Mouse (Mus musculus): ENCODE data around the gene Mapk1. TPM values are rescaled to one million over a fixed set of nuclear protein-coding genes. Genes with fewer than 3 reads are reported as not detected.

Gene Mapk1
- polyA plus RNA-seq, 1 experiment from 2014 or later: 133 TPM

- Histone ChIP-seq H3K27ac (ENCODE audit: poor library complexity, severe bottlenecking) (0 out of 2 replicates have a peak overlapping the region, but pooled peaks have one; percentile 24), H3K9ac (no peak overlapping the region), H3K36me3 (peaks cover 80% of the 10 kb centered on the region), H3K9me3 (replicated peaks) (no peaks in the 10 kb centered on the region), H3K4me2 (no peak overlapping the region), H3K4me3 (no peak overlapping the region), H3K4me1 (replicated peaks) (peaks cover 15% of the 10 kb centered on the region), H3K27me3 (replicated peaks) (no peaks in the 10 kb centered on the region)
- 66% methylated on average over 4 of the region's 4 CpGs for WGBS
- ATAC-seq (ENCODE audit: insufficient number of reproducible peaks, low FRiP score): no peak
Observed at GRCm38 (mm10) chr16:17085636-17086035, 102.5 kb downstream of the Mapk1 start.

- ATAC-seq (ENCODE audit: insufficient number of reproducible peaks, low FRiP score): no peak
- H3K9ac ChIP-seq: no peak overlapping the region
- WGBS: 74% methylated on average over 3 of the region's 3 CpGs
- H3K27ac ChIP-seq (ENCODE audit: poor library complexity, severe bottlenecking): no peak overlapping the region
- H3K4me2 ChIP-seq: no peak overlapping the region
- H3K27me3 ChIP-seq (replicated peaks): no peaks in the 10 kb centered on the region
- H3K4me3 ChIP-seq: no peak overlapping the region
- H3K36me3 ChIP-seq: peaks cover 82% of the 10 kb centered on the region
- no peaks in the 10 kb centered on the region for H3K9me3 ChIP-seq (replicated peaks)
- H3K4me1 ChIP-seq (replicated peaks): peaks cover 15% of the 10 kb centered on the region
Observed at GRCm38 (mm10) chr16:17086241-17086640, 103.1 kb downstream of the Mapk1 start.

DNA sequence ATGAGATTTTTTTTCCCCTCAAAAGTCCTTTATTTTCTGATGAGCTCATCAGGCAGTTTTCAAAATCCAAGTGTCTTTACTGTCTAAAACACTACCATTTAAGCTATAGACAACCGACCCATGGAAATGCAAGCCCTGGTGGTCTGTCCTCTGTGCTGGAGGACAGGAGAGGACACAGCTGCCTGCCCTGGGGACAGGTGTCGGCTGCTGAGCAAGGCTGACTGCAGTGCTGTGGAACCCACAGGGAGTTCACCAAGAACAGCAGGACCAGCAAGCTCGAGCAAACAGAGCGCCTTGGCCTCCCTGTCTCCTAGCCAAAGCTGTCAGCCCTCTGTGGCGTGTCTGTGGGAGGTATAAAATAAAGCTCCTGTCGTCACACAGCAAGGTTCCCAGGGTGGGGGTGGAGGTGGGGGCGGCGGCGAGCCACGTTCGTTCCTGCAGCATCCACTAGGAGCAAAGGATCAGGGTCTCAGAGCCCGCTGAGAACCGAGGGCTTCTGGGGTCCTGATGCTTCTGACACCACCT lies 103.5 kb downstream of the Mapk1 start:
- ATAC-seq (ENCODE audit: insufficient number of reproducible peaks, low FRiP score): no peak
- Histone ChIP-seq H3K9me3 (replicated peaks) (no peaks in the 10 kb centered on the region), H3K4me3 (no peak overlapping the region), H3K27me3 (replicated peaks) (no peaks in the 10 kb centered on the region), H3K9ac (no peak overlapping the region), H3K4me2 (no peak overlapping the region), H3K4me1 (replicated peaks) (peaks cover 15% of the 10 kb centered on the region), H3K36me3 (peaks cover 83% of the 10 kb centered on the region), H3K27ac (ENCODE audit: poor library complexity, severe bottlenecking) (no peak overlapping the region)
- 75% methylated on average over 13 of the region's 13 CpGs for WGBS

GRCm38 (mm10) chr16:17088346-17088745 lies 105.2 kb downstream of the Mapk1 start:
- 72% methylated on average over 3 of the region's 3 CpGs for WGBS
- no peak for ATAC-seq (ENCODE audit: insufficient number of reproducible peaks, low FRiP score)
- no peaks in the 10 kb centered on the region for H3K9me3 ChIP-seq (replicated peaks)
- H3K4me1 ChIP-seq (replicated peaks): peaks cover 12% of the 10 kb centered on the region
- H3K27ac ChIP-seq (ENCODE audit: poor library complexity, severe bottlenecking): no peak overlapping the region
- H3K9ac ChIP-seq: no peak overlapping the region
- no peak overlapping the region for H3K4me2 ChIP-seq
- peaks cover 88% of the 10 kb centered on the region for H3K36me3 ChIP-seq
- no peaks in the 10 kb centered on the region for H3K27me3 ChIP-seq (replicated peaks)
- H3K4me3 ChIP-seq: no peak overlapping the region

DNA sequence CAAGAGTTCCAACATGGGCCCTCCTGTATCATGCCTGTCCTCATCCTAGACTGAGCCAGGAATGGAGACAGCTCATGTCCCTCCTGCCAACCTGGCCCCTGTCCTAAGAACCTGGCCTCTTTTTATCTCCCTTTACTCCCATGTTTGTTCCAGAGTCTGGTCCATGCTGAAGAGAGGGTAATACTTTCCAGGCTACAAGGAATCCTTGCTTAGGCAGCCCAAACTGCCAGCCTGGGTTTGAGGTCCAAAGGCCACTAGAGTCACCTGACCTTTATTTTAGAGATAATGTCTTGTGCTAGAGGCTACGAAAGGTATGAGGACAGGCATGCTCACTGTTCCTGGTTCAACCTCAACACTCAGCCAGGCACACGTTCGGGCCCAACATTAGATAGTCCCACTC lies 113.8 kb downstream of the Mapk1 start:
- peaks cover 96% of the 10 kb centered on the region for H3K36me3 ChIP-seq
- H3K27ac ChIP-seq (ENCODE audit: poor library complexity, severe bottlenecking): no peak overlapping the region
- H3K9me3 ChIP-seq (replicated peaks): no peaks in the 10 kb centered on the region
- H3K4me2 ChIP-seq: no peak overlapping the region
- no peaks in the 10 kb centered on the region for H3K27me3 ChIP-seq (replicated peaks)
- H3K4me3 ChIP-seq: no peak overlapping the region
- H3K4me1 ChIP-seq (replicated peaks): no peaks in the 10 kb centered on the region
- 90% methylated on average over 3 of the region's 3 CpGs for WGBS
- H3K9ac ChIP-seq: no peak overlapping the region
- ATAC-seq (ENCODE audit: insufficient number of reproducible peaks, low FRiP score): no peak

Other genes with a start within 250 kb of the Mapk1 start
- 0.12 and 0.15 TPM in 2 replicates for gene Spag6l, start 153.9 kb upstream of the Mapk1 start, polyA plus RNA-seq (2016; fragmentation: Nextera tagmentation; extraction: Ambion mirVana)
- gene Igll1, start 119.4 kb upstream of the Mapk1 start, polyA plus RNA-seq (2016; fragmentation: Nextera tagmentation; extraction: Ambion mirVana): 0.15 TPM in 1 of 2 replicates, not detected in the other
- gene Top3b, start 112.6 kb upstream of the Mapk1 start, polyA plus RNA-seq (2016; fragmentation: Nextera tagmentation; extraction: Ambion mirVana): 44.3 and 49.4 TPM in 2 replicates
- 0.70 and 1.1 TPM in 2 replicates for gene Vpreb1, start 112.5 kb upstream of the Mapk1 start, polyA plus RNA-seq (2016; fragmentation: Nextera tagmentation; extraction: Ambion mirVana)
- gene Ppm1f, start 86.9 kb upstream of the Mapk1 start, polyA plus RNA-seq (2016; fragmentation: Nextera tagmentation; extraction: Ambion mirVana): 36.1 and 37.6 TPM in 2 replicates
- 14.4 and 15.4 TPM in 2 replicates for gene Ypel1, start 86.3 kb downstream of the Mapk1 start, polyA plus RNA-seq (2016; fragmentation: Nextera tagmentation; extraction: Ambion mirVana)
- 101 and 105 TPM in 2 replicates for gene Ppil2, start 127.9 kb downstream of the Mapk1 start, polyA plus RNA-seq (2016; fragmentation: Nextera tagmentation; extraction: Ambion mirVana)
- 28.1 and 31.4 TPM in 2 replicates for gene 2610318N02Rik, start 141.8 kb downstream of the Mapk1 start, polyA plus RNA-seq (2016; fragmentation: Nextera tagmentation; extraction: Ambion mirVana)
- 59.9 and 64.9 TPM in 2 replicates for gene Sdf2l1, start 149.0 kb downstream of the Mapk1 start, polyA plus RNA-seq (2016; fragmentation: Nextera tagmentation; extraction: Ambion mirVana)
- 4.6 and 5.4 TPM in 2 replicates for gene Ydjc, start 161.2 kb downstream of the Mapk1 start, polyA plus RNA-seq (2016; fragmentation: Nextera tagmentation; extraction: Ambion mirVana)
- gene Ccdc116, start 163.8 kb downstream of the Mapk1 start, polyA plus RNA-seq (2016; fragmentation: Nextera tagmentation; extraction: Ambion mirVana): 0.27 and 0.33 TPM in 2 replicates
- 310 and 321 TPM in 2 replicates for gene Ube2l3, start 219.3 kb downstream of the Mapk1 start, polyA plus RNA-seq (2016; fragmentation: Nextera tagmentation; extraction: Ambion mirVana)
- gene Rimbp3, start 225.2 kb downstream of the Mapk1 start, polyA plus RNA-seq (2016; fragmentation: Nextera tagmentation; extraction: Ambion mirVana): 0.24 and 0.26 TPM in 2 replicates